Mouse (Mus musculus) liver, embryonic 16.5 days (tissue): ENCODE measurements at regions not wholly inside any gene's neighbourhood (a gene's known extent, or its start where the extent isn't known, plus 50 kb on each side); places are given as distances from the start of the nearest gene placed in this dataset.

ENCODE experiments used
- ATAC-seq: fragments of 200-750 bp; cut with Nextera tagmentation; 2 replicates; pipeline ENCODE4 v1.8.0; 2017; ENCODE audit warnings: low read depth, mild to moderate bottlenecking, moderate number of reproducible peaks, moderate library complexity
- H3K27ac ChIP-seq: fragments of 300-500 bp; sonication (generic); 2 replicates; pipeline ENCODE4 v1.5.1; 2014; ENCODE audit warnings: mild to moderate bottlenecking, low read length
- H3K27me3 ChIP-seq: fragments of 300-500 bp; sonication (generic); 2 replicates; pipeline ENCODE4 v1.6.1; 2014; ENCODE audit warnings: low read depth, low read length, mixed read lengths; ENCODE audit not compliant: control insufficient read depth, insufficient read depth
- H3K36me3 ChIP-seq: fragments of 300-500 bp; sonication (generic); 2 replicates; pipeline ENCODE4 v1.6.1; 2014; ENCODE audit warnings: mild to moderate bottlenecking; ENCODE audit not compliant: control insufficient read depth, insufficient read depth
- H3K4me1 ChIP-seq: fragments of 300-500 bp; sonication (generic); 2 replicates; pipeline ENCODE4 v1.6.1; 2014; ENCODE audit warnings: low read depth, low read length, mixed read lengths; ENCODE audit not compliant: control insufficient read depth
- H3K4me2 ChIP-seq: fragments of 300-500 bp; sonication (generic); 2 replicates; pipeline ENCODE4 v1.6.1; 2014; ENCODE audit warnings: low read depth, low read length, mixed read lengths
- H3K4me3 ChIP-seq: fragments of 300-500 bp; sonication (generic); 2 replicates; pipeline ENCODE4 v1.5.1; 2014; ENCODE audit warnings: low read depth, mild to moderate bottlenecking, low read length
- H3K9ac ChIP-seq: fragments of 300-500 bp; sonication (generic); 2 replicates; pipeline ENCODE4 v1.6.1; 2014; ENCODE audit warnings: low read depth, low read length
- H3K9me3 ChIP-seq: fragments of 300-500 bp; sonication (generic); replicated peaks from 2 replicates; pipeline ENCODE4 v1.6.1; 2016; ENCODE audit warnings: low read length; ENCODE audit not compliant: control insufficient read depth
- WGBS: fragments of 180-500 bp; shearing (Covaris S2); extraction: QIAGEN DNeasy Blood & Tissue Kit; methylation state at CpG from one replicate; pipeline ENCODE4 v1.1.7; 2014; ENCODE audit not compliant: insufficient replicate concordance; 5-methylcytosine and 5-hydroxymethylcytosine counted together

GRCm38 (mm10) chr11:6893063-6893462 lies 55.6 kb upstream of the Gm11983 start:
- ATAC-seq: no peak
- no peak overlapping the region for H3K27ac ChIP-seq
- H3K4me2 ChIP-seq: no peak overlapping the region
- no peaks in the 10 kb centered on the region for H3K4me1 ChIP-seq
- WGBS: 65% methylated on average over 3 of the region's 3 CpGs
- no peak overlapping the region for H3K9ac ChIP-seq
- H3K27me3 ChIP-seq: no peaks in the 10 kb centered on the region
- H3K4me3 ChIP-seq: no peak overlapping the region
- no peaks in the 10 kb centered on the region for H3K9me3 ChIP-seq
- H3K36me3 ChIP-seq: no peaks in the 10 kb centered on the region

GRCm38 (mm10) chr11:6890450-6890849 lies 53.0 kb upstream of the Gm11983 start:
- H3K9ac ChIP-seq: no peak overlapping the region
- no peak overlapping the region for H3K4me2 ChIP-seq
- no peaks in the 10 kb centered on the region for H3K4me1 ChIP-seq
- WGBS: 51% methylated on average over 5 of the region's 5 CpGs
- H3K27ac ChIP-seq: no peak overlapping the region
- no peaks in the 10 kb centered on the region for H3K27me3 ChIP-seq
- no peak for ATAC-seq
- no peaks in the 10 kb centered on the region for H3K9me3 ChIP-seq
- H3K4me3 ChIP-seq: no peak overlapping the region
- H3K36me3 ChIP-seq: no peaks in the 10 kb centered on the region

DNA sequence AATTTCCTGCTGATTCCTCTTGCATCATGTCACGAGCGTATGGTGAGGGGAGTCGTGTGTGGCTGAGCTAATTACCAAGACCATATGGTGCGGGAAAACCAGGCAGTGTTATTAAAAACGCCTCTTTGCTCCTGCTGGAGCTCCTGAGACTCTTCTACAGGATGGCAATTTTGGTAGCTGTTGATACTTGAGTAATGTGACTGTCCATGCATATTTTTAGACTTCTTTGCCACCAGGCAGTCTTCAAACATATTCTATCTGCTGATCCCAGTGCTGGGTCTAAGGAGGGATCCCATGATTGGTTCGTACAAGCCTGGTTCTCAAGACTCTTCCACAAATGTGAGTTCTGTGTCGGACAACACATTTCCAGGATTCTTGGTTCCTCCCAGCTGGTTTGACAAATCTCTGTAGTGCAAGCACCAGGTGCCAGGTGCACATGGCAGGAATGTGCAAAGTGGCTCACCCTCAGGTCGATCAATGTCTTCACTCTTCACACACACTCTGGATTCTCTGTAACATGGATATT lies 52.3 kb upstream of the Gm11983 start:
- Histone ChIP-seq H3K4me3 (no peak overlapping the region), H3K9ac (no peak overlapping the region), H3K27ac (no peak overlapping the region), H3K36me3 (no peaks in the 10 kb centered on the region), H3K4me1 (no peaks in the 10 kb centered on the region), H3K27me3 (no peaks in the 10 kb centered on the region), H3K4me2 (no peak overlapping the region), H3K9me3 (no peaks in the 10 kb centered on the region)
- WGBS: 56% methylated on average over 8 of the region's 8 CpGs
- no peak for ATAC-seq

DNA sequence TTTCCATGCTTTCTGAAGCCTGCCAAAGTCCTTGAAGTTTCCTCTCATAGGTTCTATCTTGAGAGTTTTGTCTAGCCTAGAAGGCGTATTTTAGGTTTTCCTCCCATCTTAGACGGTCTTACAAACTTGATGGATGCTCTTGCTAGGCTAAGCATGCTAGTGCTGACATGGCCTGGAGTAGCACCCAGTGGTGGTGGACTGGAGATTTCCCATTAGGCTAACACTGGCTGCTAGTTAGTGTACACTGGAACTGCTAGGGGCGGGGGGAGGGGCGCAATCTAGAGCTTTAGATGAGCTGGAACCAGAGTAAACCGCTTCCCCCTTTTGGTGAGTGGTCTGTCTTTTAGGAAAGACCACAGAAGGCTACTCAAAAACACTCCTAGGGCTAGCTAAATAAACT lies 51.7 kb upstream of the Gm11983 start:
- no peak overlapping the region for H3K27ac ChIP-seq
- no peak overlapping the region for H3K4me2 ChIP-seq
- WGBS: 60% methylated on average over 5 of the region's 5 CpGs
- no peaks in the 10 kb centered on the region for H3K36me3 ChIP-seq
- H3K9ac ChIP-seq: no peak overlapping the region
- no peak overlapping the region for H3K4me3 ChIP-seq
- H3K4me1 ChIP-seq: no peaks in the 10 kb centered on the region
- ATAC-seq: no peak
- no peaks in the 10 kb centered on the region for H3K9me3 ChIP-seq
- no peaks in the 10 kb centered on the region for H3K27me3 ChIP-seq
